Mouse (Mus musculus): ENCODE data around the gene Fgfr2.

Gene Fgfr2

GRCm38 (mm10) chr7:133044721-133045120 is 78.4 kb downstream of the Fgfr2 start:
- no peak for DNase-seq (ENCODE audit: low read depth in 1 of 2, low spot score in 2 of 2)

- no peak for DNase-seq (ENCODE audit: low read depth in 1 of 2, low spot score in 2 of 2)
These were observed 81.4 kb downstream of the Fgfr2 start for GRCm38 (mm10) chr7:133041784-133042183.

- no peak for DNase-seq (ENCODE audit: low read depth in 1 of 2, low spot score in 2 of 2)
These were observed 82.3 kb downstream of the Fgfr2 start for GRCm38 (mm10) chr7:133040688-133041345.

GRCm38 (mm10) chr7:133039556-133040255 is 83.4 kb downstream of the Fgfr2 start:
- no peak for DNase-seq (ENCODE audit: low read depth in 1 of 2, low spot score in 2 of 2)

GRCm38 (mm10) chr7:133037618-133038017 is 85.5 kb downstream of the Fgfr2 start:
- DNase-seq (ENCODE audit: low read depth in 1 of 2, low spot score in 2 of 2), result no peak

- DNase-seq (ENCODE audit: low read depth in 1 of 2, low spot score in 2 of 2), result no peak
These were observed 85.9 kb downstream of the Fgfr2 start for GRCm38 (mm10) chr7:133037217-133037616.

- DNase-seq (ENCODE audit: low read depth in 1 of 2, low spot score in 2 of 2), result no peak
These were observed 87.2 kb downstream of the Fgfr2 start for GRCm38 (mm10) chr7:133035901-133036300.

- no peak for DNase-seq (ENCODE audit: low read depth in 1 of 2, low spot score in 2 of 2)
These were observed 90.5 kb downstream of the Fgfr2 start for GRCm38 (mm10) chr7:133032589-133033203.

- DNase-seq (ENCODE audit: low read depth in 1 of 2, low spot score in 2 of 2), result no peak
These were observed 93.6 kb downstream of the Fgfr2 start for GRCm38 (mm10) chr7:133029496-133030047.

GRCm38 (mm10) chr7:133029004-133029403 is 94.1 kb downstream of the Fgfr2 start:
- DNase-seq (ENCODE audit: low read depth in 1 of 2, low spot score in 2 of 2), result no peak

- no peak for DNase-seq (ENCODE audit: low read depth in 1 of 2, low spot score in 2 of 2)
These were observed 95.2 kb downstream of the Fgfr2 start for GRCm38 (mm10) chr7:133027930-133028329.

GRCm38 (mm10) chr7:133024694-133025093 is 98.5 kb downstream of the Fgfr2 start:
- DNase-seq (ENCODE audit: low read depth in 1 of 2, low spot score in 2 of 2), result no peak

- DNase-seq (ENCODE audit: low read depth in 1 of 2, low spot score in 2 of 2), result no peak
These were observed 103.6 kb downstream of the Fgfr2 start for GRCm38 (mm10) chr7:133019481-133020020.

GRCm38 (mm10) chr7:133018961-133019360 is 104.2 kb downstream of the Fgfr2 start:
- DNase-seq (ENCODE audit: low read depth in 1 of 2, low spot score in 2 of 2), result no peak

- no peak for DNase-seq (ENCODE audit: low read depth in 1 of 2, low spot score in 2 of 2)
These were observed 107.6 kb downstream of the Fgfr2 start for GRCm38 (mm10) chr7:133015416-133016070.

- DNase-seq (ENCODE audit: low read depth in 1 of 2, low spot score in 2 of 2), result no peak
These were observed 108.5 kb downstream of the Fgfr2 start for GRCm38 (mm10) chr7:133014631-133015030.

- no peak for DNase-seq (ENCODE audit: low read depth in 1 of 2, low spot score in 2 of 2)
These were observed 109.2 kb downstream of the Fgfr2 start for GRCm38 (mm10) chr7:133013923-133014322.

- no peak for DNase-seq (ENCODE audit: low read depth in 1 of 2, low spot score in 2 of 2)
These were observed 110.3 kb downstream of the Fgfr2 start for GRCm38 (mm10) chr7:133012637-133013366.

- no peak for DNase-seq (ENCODE audit: low read depth in 1 of 2, low spot score in 2 of 2)
These were observed 111.5 kb downstream of the Fgfr2 start for GRCm38 (mm10) chr7:133011611-133012010.

- DNase-seq (ENCODE audit: low read depth in 1 of 2, low spot score in 2 of 2), result no peak
These were observed 112.0 kb downstream of the Fgfr2 start for GRCm38 (mm10) chr7:133011191-133011590.

Measured in monocyte, adult 2 months (primary cell).